ENCODE assay signal across 8 mouse cellular contexts in the genomic region with DNA sequence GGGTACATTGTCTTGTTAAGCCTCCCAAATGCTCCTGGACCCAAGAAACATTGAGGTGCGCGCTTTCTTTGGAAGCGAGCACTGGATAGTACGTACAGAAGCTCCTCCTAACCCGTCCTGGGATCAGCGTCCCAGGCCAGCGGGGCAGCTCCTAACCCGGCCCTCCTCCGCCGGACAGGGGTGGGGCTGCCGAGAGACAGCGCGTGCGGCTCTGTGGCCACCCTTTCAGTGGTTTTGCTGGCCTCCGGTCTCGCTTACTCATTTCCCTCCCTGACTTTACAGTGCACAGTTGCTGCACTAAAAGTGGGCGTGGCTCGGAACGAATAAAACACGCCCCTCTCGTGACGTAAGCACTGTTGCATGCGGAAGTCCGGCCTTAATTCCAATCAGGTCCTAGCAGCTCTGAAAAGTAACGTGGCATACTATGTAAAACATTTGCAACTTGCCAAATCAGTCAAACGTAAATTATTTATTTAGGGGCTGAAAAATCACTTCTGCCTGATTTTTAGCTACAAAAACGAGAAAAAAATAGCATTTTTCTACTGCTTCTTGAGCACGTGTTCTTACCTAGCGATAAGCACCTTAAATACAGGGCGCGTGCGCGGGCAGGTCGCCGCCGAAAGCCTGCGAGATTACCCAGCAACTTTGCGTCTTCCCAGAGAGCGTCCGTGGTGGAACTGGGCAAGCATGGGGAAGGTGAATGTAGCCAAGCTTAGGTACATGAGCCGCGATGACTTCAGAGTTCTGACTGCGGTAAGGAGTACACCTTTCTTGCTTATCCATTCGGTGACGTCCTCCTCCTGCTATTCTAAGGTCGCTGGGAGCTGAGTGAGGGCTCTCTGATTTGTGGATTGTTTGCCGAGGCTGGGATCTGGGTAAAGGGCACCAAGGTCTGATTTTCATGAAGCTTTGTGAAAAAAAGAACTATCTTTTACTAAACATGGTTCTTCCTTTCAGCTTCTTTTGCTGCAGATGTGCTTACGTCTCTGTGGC. TPM values are rescaled to one million over a fixed set of nuclear protein-coding genes. Genes with fewer than 3 reads are reported as not detected.
DNase-seq lines count a peak whose midpoint lies in the region; ATAC-seq and TF ChIP-seq lines count a peak whose summit lies in the region.

Riok2 (plus strand) TSS at position 392 of the 993 bp plus-strand sequence.

- peak; percentile 82 for TF ChIP-seq EP300 in heart, adult 2 months (IDR thresholded peaks at IDR 0.05; ENCODE audit: insufficient read depth, low read depth, low read length)

- peak within 1 kb of the TSS; percentile 86 for H3K27ac ChIP-seq in embryonic facial prominence, embryonic 14.5 days (replicated peaks; ENCODE audit: low read depth, low read length)
- H3K27ac ChIP-seq in heart, adult 2 months: peak within 1 kb of the TSS; percentile 94
- H3K27ac ChIP-seq in limb, embryonic 13.5 days: peak within 1 kb of the TSS; percentile 91
- H3K27ac ChIP-seq in midbrain, embryonic 16.5 days (ENCODE audit: low read length): peak within 1 kb of the TSS; percentile 83

- intact Hi-C loops in heart, adult 2 months (cut with DNase I): loop anchor here (1.0 to 10.0 kb wide), 6 partner anchors 80 to 422 kb away; partner anchors contain the start of gene Lnpep

- H3K4me1 ChIP-seq in embryonic facial prominence, embryonic 14.5 days (ENCODE audit: control insufficient read depth, insufficient read depth, low read length): peaks cover 4% of the 10 kb centered on the region
- peaks cover 3% of the 10 kb centered on the region for H3K4me1 ChIP-seq in heart, adult 2 months (ENCODE audit: control insufficient read depth, insufficient read depth, low read length)
- peaks cover 11% of the 10 kb centered on the region for H3K4me1 ChIP-seq in limb, embryonic 13.5 days
- peaks cover 25% of the 10 kb centered on the region for H3K4me1 ChIP-seq in midbrain, embryonic 16.5 days (ENCODE audit: control insufficient read depth, insufficient read depth, low read length)

- TF ChIP-seq POLR2A in heart, adult 2 months (IDR thresholded peaks at IDR 0.05; ENCODE audit: insufficient read depth, low read depth, low read length): peak; percentile 82

- H3K4me2 ChIP-seq in embryonic facial prominence, embryonic 14.5 days (ENCODE audit: low read depth, low read length): peak within 1 kb of the TSS; percentile 82
- peak within 1 kb of the TSS; percentile 79 for H3K4me2 ChIP-seq in limb, embryonic 13.5 days (replicated peaks)
- peak within 1 kb of the TSS; percentile 80 for H3K4me2 ChIP-seq in midbrain, embryonic 16.5 days (ENCODE audit: low read length)

- no peaks in the 10 kb centered on the region for H3K9me3 ChIP-seq in embryonic facial prominence, embryonic 14.5 days (ENCODE audit: control insufficient read depth, low read length)
- H3K9me3 ChIP-seq in limb, embryonic 13.5 days: no peaks in the 10 kb centered on the region
- no peaks in the 10 kb centered on the region for H3K9me3 ChIP-seq in midbrain, embryonic 16.5 days (replicated peaks; ENCODE audit: control insufficient read depth, low read length, poor library complexity, severe bottlenecking)

- no peaks in the 10 kb centered on the region for H3K27me3 ChIP-seq in embryonic facial prominence, embryonic 14.5 days (replicated peaks; ENCODE audit: control insufficient read depth, insufficient read depth, low read length)
- H3K27me3 ChIP-seq in heart, adult 2 months (ENCODE audit: control insufficient read depth, insufficient read depth, low read length): no peaks in the 10 kb centered on the region
- no peaks in the 10 kb centered on the region for H3K27me3 ChIP-seq in limb, embryonic 13.5 days
- H3K27me3 ChIP-seq in midbrain, embryonic 16.5 days (ENCODE audit: control insufficient read depth, insufficient read depth, low read depth, low read length): no peaks in the 10 kb centered on the region

- ATAC-seq in embryonic facial prominence, embryonic 14.5 days (ENCODE audit: low read depth): peak; percentile 98
- peak; percentile 98 for ATAC-seq in limb, embryonic 13.5 days (ENCODE audit: low FRiP score, low read depth)
- peak; percentile 97 for ATAC-seq in midbrain, embryonic 16.5 days

- peak; percentile 100 for DNase-seq in 3T3-L1 (ENCODE audit: low read depth, low spot score)
- peak; percentile 65 to 83 for DNase-seq in adrenal gland, postnatal 4 days (ENCODE audit: low spot score in 2 of 2)
- peak; percentile 99 for DNase-seq in embryonic facial prominence, embryonic 14.5 days (ENCODE audit: low spot score)
- DNase-seq in heart, adult 2 months: peak; percentile 91 to 95
- DNase-seq in kidney, adult 8-10 months: peak; percentile 97 to 99
- DNase-seq in spleen, postnatal 10 days (ENCODE audit: low spot score in 2 of 2): peak; percentile 88 to 95

- no peaks in the 10 kb centered on the region for H3K79me2 ChIP-seq in heart, adult 2 months (replicated peaks; ENCODE audit: control insufficient read depth, insufficient read depth, low read length)

- peak within 1 kb of the TSS; percentile 78 for H3K9ac ChIP-seq in embryonic facial prominence, embryonic 14.5 days (ENCODE audit: low read depth, low read length)
- H3K9ac ChIP-seq in heart, adult 2 months (ENCODE audit: low read depth, low read length): peak within 1 kb of the TSS; percentile 63
- H3K9ac ChIP-seq in limb, embryonic 13.5 days: peak within 1 kb of the TSS; percentile 86
- H3K9ac ChIP-seq in midbrain, embryonic 16.5 days (ENCODE audit: low read depth, low read length): peak within 1 kb of the TSS; percentile 83

- under 1% methylated on average over 48 of the region's 48 CpGs for WGBS in embryonic facial prominence, embryonic 14.5 days
- under 1% methylated on average over 48 of the region's 48 CpGs for WGBS in heart, adult 2 months
- WGBS in limb, embryonic 13.5 days: under 1% methylated on average over 48 of the region's 48 CpGs
- WGBS in midbrain, embryonic 16.5 days: 0% methylated on average over 48 of the region's 48 CpGs

- H3K36me3 ChIP-seq in embryonic facial prominence, embryonic 14.5 days (ENCODE audit: control insufficient read depth, insufficient read depth, low read length): peaks cover 15% of the 10 kb centered on the region
- peaks cover 8% of the 10 kb centered on the region; the same call in 1 of the 2 replicates for H3K36me3 ChIP-seq in heart, adult 2 months (ENCODE audit: control insufficient read depth, insufficient read depth, low read length)
- peaks cover 16% of the 10 kb centered on the region for H3K36me3 ChIP-seq in limb, embryonic 13.5 days
- H3K36me3 ChIP-seq in midbrain, embryonic 16.5 days (ENCODE audit: control insufficient read depth, insufficient read depth, low read length): 0 out of 2 replicates have a peak, but pooled peaks cover 7% of the 10 kb centered on the region

- H3K4me3 ChIP-seq in embryonic facial prominence, embryonic 14.5 days (ENCODE audit: low read depth, low read length): peak within 1 kb of the TSS; percentile 69
- H3K4me3 ChIP-seq in heart, adult 2 months: peak within 1 kb of the TSS; percentile 90
- H3K4me3 ChIP-seq in limb, embryonic 13.5 days: peak within 1 kb of the TSS; percentile 75
- H3K4me3 ChIP-seq in midbrain, embryonic 16.5 days (ENCODE audit: low read depth, low read length): peak within 1 kb of the TSS; percentile 81

- TF ChIP-seq CTCF in heart, adult 2 months (IDR thresholded peaks at IDR 0.05): no peak

RNA-seq across cellular contexts. Expression of gene Riok2, which starts in this region (rescaled TPM):
- total RNA-seq in adrenal gland, postnatal 4 days (2021): 10 to 100 TPM; 37.6 to 40.8 TPM
- 26.0 and 26.5 TPM in 2 replicates for polyA plus RNA-seq in embryonic facial prominence, embryonic 14.5 days (2014; fragmentation: Nextera tagmentation; extraction: Ambion mirVana)
- 10 to 100 TPM; 14.0 to 15.7 TPM for total RNA-seq in heart, adult 2 months (2021)
- polyA plus RNA-seq in heart, adult 2 months (2012; rRNA removed): 10.4 and 25.6 TPM in 2 replicates
- 28.8 and 29.5 TPM in 2 replicates for polyA plus RNA-seq in limb, embryonic 13.5 days (2015; fragmentation: Nextera tagmentation; extraction: Ambion mirVana)
- polyA plus RNA-seq in midbrain, embryonic 16.5 days (2015; fragmentation: Nextera tagmentation; extraction: Ambion mirVana): 21.6 and 24.9 TPM in 2 replicates

Comparison
In these comparisons a context has a peak if more than half of its experiments do, and no peak if none do; other contexts are left out.
1. Peak in every context shown above with its lines: DNase-seq, ATAC-seq, H3K4me3 ChIP-seq and H3K27ac ChIP-seq.